Mouse (Mus musculus): Measurements from ENCODE around the gene Slc36a1. TPM values are rescaled to one million over a fixed set of nuclear protein-coding genes. Genes with fewer than 3 reads are reported as not detected.
A peak's percentile ranks its signal among the peaks of the same experiment; 100 is the strongest.

Gene Slc36a1
- total RNA-seq (2015) (24.6 and 25.4 TPM in 2 replicates), total RNA-seq (2017) (10.7 and 12.4 TPM in 2 replicates)

DNA sequence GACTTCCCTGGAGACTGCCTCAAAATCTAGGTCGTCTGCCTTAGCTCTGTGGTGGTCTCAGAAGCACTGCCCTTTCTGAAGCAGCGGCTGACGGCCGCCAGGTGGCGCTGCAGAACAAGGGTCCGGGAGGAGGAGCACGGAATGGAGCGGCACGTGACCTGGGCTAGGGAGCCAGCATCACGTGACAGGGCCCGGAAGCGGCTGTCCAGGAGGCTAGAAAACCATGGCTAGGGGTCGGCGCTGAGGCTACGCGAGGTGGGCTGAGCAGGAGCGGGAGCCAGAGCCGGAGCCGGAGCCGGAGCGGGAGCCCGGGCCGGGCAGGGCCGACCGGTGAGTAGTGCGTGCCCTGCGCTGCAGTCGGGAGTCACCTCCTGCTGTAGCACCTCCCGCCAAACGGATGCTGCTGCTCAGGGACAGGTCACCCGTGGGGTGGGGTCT lies at the start of gene Slc36a1:
Gene Slc36a1, plus strand, starts transcription at position 192 of the 438 bp plus-strand sequence.
- ATAC-seq (replicated peaks; ENCODE audit: poor library complexity) = peak; percentile 79

DNA sequence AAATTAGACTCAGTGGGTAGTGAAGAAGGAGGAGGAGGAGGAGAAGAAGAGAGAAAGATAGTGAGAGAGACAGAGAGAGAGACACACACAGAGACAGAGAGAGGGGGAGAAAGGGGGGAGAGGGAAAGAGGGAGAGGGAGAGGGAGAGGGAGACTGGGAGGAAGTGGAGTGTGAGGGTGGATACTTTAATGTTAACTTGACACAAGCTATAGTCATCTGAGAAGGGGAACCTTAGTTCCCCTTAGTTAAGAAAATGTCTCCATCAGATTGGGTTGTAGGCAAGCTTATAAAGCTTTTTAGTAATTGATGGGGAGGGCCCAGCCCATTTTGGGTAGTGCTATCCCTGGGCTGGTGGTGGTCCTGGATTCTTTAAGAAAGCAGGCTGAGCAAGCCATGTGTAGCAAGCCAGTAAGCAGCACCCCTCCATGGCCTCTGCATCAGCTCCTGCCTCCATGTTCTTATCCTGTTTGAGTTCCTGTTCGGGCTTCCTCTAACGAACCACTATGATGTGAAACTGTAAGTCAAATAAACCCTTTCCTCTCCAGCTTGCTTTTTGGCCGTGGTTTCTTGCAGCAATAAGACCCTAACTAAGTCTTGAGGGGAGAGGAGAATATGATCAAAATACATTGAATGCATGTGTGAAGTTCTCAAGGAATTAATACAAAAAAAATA lies 49.6 kb upstream of the Slc36a1 start:
- 0 out of 2 replicates have a peak, but pooled peaks have one; percentile 12 for ATAC-seq (replicated peaks; ENCODE audit: poor library complexity)

DNA sequence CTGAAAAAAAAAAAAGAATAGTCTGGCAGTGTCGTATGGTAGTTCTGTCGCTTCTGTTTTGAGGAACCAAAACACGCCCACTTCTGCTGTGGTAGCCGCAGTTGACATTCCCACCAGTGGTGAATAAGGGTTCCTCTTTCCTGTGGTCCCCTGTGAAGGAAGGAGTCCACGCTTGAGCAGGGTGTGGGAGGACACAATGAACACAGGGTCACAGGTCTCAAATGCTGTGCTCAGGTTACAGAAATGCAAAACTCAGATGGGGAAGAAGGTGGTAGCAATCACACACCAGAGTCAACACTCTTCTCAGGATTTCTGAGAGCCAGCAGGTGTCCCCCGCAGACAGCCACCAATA lies 49.1 kb upstream of the Slc36a1 start:
- ATAC-seq (replicated peaks; ENCODE audit: poor library complexity) = peak; percentile 92

DNA sequence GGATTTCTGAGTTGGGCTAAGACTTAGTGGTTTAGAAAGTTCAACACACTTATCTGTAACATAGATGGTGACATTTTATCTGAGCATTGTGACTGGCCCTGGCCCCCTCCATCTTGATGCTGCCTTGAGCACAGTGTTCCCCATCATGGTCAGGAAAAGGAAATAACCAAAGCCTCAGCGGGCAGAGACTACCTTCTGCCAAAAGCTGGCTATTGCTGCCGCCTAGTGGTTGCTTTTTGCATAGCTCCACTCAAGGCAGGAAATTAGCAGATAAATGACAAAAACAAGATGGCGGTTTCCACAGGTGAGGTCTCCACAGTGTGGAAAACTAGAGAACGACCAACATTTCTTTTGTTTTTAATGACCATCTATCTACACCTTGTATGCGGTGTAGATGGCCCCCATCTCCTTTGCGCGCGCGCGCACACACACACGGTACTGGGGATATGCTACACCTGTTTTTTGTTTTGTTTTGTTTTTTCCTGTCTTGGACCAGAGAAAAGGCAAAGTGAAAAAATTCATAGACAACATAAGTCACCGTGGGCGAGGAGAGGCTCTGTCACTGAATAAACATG lies 45.3 kb upstream of the Slc36a1 start:
- ATAC-seq (replicated peaks; ENCODE audit: poor library complexity) = peak; percentile 63

DNA sequence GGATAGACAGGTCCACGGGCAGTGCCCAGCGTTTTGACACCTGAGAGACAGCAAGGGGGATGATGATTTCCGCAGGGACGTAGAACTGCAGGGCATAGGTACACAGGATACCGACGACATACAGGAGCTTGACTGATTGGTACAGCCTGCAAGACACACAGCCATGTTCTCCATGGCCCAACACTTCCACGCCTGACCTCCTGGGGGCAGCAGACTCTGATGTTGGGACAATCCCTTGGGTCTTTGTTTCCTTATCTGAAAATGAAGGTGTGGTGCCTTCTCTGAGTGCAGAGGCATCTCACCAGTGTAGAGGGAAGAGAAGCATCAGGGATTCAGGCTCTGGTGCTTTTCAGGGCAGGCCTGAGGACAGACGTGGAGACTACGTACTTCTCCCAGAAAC lies 41.5 kb upstream of the Slc36a1 start:
- peak; percentile 79 for ATAC-seq (replicated peaks; ENCODE audit: poor library complexity)

DNA sequence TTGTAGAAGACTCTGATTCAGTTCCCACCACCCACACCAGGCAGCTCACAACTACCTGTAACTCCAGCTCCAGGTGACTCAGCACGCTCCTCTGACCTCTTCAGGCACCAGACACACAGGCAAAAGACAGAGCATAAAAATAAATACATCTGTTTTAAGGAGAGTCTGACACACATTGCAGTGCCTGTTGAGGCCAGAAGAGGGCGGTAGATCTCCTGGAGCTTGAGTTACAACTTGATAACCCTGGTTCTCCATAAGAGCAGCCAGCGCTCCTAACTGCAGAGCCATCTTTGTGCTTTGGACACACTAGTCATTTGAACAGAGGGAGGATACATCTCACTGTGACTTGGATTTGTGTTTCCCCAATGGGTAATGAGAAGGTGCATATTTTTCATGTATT lies 39.4 kb upstream of the Slc36a1 start:
- ATAC-seq (replicated peaks; ENCODE audit: poor library complexity) = peak; percentile 81

DNA sequence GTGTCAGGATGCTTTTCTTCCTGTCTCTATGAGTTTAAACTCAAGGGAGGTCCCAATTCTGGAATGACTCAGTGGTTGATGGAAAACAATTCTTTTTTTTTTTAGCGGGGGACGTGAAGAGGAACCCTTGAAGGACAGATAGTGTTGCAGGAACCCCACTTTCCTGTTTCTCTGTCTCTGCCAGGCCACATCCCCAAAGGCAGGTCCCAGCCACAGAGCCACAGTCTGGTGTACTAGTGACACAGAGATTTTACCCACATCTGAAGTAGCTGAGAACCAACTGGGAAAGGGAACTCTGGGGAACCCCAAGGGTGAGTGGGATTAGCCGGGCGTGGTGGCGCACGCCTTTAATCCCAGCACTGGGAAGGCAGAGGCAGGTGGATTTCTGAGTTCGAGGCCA lies 38.4 kb upstream of the Slc36a1 start:
- ATAC-seq (replicated peaks; ENCODE audit: poor library complexity) = peak; percentile 65

DNA sequence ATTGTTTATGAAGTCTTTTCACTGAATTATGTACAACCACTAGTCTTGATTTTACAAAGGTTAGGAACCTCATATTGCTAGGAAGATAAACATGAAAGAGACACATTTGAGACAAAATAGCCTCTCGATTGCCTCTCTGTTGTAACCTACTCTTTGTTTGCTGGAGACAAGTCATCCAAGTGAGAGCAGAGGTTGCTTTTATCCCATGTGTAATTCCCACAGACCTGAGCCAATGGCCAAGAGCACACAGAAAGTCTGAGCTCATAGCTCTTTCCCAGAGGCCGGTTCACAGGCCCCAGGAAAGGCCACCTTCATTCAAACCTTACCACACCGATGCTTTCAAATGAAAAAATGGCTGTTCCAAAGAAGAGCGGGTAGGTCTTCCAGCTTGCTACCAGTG lies 35.6 kb upstream of the Slc36a1 start:
- no peak for ATAC-seq (replicated peaks; ENCODE audit: poor library complexity)

DNA sequence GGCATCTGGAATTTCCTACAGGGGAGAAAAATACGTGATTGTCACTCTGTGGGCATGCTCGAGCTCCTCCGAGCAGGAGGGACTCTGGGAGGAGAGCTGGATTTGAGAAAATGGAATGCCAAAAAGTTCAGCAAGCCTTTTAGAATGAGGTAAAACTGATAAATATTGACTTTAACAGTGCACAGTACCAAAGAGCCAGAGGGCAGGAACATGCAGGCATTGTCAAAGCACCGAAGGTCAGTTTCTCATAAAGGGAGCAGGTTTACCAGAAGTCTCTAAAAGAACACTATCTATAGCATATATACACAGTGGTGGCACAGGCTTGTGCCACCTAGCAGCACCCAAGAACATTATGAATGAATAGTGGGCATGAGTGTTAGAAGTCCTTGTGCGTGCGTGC lies 35.2 kb upstream of the Slc36a1 start:
- no peak for ATAC-seq (replicated peaks; ENCODE audit: poor library complexity)

DNA sequence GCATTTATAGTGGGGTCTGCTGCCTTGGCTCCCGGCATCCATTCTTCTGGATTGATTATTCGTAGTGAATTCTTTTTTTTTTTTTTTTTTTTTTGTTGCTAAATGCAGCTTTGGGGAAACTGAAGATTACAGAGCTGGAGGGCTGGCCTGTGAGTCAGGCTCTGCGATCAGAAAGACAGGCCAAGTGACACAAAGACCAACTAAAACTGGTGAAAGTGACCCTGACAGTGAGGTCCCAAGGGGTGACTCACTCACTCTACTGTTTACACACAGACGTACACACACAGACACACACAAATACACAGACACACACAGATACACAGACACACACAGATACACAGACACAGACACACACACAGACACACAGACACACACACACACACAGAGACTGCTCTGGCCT lies 33.6 kb upstream of the Slc36a1 start:
- ATAC-seq (replicated peaks; ENCODE audit: poor library complexity) = no peak

DNA sequence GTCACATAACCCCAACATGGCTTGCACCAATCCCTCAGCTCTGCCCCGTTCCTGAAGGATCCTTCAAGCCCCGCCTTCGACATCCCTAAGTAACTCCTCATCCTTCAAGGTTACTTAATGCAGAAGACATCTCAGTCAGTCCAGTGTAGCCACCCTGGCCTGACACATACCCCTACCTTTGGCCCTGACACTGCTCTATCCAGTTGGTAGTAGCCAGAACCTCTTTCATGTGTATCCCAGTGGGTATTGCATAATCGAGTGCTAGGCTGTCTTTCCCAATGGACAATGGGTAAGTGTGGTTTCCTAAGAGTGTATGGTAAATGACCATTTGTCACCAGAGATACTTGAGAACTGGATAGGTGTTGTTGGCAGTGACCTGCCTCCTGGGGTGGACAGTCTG lies 25.3 kb upstream of the Slc36a1 start:
- no peak for ATAC-seq (replicated peaks; ENCODE audit: poor library complexity)

DNA sequence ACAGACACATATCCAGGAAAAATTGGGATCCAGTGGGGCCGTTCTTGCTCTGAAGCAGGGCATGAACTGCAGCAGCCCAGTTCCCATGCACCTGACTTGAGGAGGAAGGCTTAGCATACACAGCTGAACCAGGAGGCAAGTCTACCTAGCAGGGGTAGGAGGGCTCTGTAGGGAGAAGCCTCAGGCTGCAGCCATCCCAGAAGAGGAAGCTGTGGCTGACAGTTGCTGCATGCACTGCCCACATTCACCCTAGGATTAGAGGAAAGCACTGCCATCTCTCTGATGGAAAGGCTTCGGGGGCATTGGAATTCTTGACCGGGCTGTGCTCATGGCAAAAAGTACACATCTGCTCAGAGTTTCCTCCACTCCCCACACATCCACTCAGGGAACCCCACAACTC lies 24.3 kb upstream of the Slc36a1 start:
- peak; percentile 59 for ATAC-seq (replicated peaks; ENCODE audit: poor library complexity)

DNA sequence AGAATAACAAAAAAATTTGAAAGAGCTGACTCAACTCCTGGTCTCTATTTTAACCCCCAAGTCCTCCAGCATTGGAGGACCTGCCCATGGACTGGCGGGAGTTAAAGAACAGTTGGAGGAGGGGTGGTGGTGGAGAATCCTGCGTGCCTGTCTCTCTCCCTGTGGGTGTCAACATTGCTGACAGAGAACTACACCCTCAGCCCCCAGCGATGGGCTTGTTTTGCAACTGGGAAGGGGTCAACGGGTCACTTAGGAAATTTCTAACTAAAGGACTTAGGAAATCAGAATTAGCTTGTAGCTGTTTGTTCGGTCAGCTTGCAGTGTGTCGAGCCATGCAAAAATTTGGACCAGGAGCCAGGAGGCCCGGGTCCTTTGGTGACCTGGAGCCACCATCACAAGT lies 21.0 kb upstream of the Slc36a1 start:
- no peak for ATAC-seq (replicated peaks; ENCODE audit: poor library complexity)

DNA sequence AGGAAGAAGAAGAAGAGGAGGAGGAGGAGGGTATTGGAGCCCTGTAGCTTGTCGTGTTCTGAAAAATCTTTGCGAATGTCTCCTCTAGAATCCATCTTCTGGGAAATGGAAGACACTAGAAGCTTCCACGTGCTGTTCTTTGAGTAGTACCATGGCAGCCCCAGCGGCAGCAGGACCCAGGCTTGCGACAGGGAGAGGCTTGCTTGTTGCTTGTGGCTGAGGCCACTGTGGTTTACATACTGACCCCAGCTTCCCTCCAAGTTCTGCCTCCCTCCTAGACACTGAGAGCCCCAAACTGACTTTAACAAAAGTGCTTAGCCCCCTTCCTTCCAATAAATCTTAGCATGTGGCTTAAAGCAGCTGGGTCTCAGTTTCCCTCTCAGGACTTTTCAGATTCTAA lies 19.9 kb upstream of the Slc36a1 start:
- ATAC-seq (replicated peaks; ENCODE audit: poor library complexity) = peak; percentile 59

DNA sequence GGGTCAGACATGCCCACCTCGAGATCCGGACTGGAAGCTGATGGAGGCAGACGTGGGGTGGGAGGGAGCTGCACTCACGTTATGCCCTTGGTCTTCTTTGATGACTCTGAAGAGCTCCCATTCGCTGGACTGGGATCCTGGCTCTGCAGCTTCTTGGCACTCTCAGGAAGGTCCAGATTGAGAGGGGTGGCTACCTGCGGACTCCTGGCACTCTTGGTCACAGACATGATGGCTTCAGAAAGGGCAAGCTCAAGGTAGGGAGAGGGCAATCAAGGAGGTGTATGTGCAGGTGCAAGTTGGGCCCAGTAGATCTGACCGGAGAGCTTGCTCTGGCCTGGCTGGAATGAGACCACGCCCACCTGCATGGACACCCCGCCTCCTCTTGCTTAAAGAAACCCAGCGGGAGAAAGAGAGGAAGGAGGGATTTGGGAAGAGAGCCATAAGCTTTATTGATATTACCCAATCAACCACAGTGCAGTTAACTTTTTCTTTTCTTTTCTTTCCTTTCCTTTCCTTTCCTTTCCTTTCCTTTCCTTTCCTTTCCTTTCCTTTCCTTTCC lies 19.3 kb upstream of the Slc36a1 start, which contains the start of gene Slc36a2:
Gene Slc36a2, minus strand, starts transcription at position 345 of the 559 bp plus-strand sequence.
- peak; percentile 53 for ATAC-seq (replicated peaks; ENCODE audit: poor library complexity)

DNA sequence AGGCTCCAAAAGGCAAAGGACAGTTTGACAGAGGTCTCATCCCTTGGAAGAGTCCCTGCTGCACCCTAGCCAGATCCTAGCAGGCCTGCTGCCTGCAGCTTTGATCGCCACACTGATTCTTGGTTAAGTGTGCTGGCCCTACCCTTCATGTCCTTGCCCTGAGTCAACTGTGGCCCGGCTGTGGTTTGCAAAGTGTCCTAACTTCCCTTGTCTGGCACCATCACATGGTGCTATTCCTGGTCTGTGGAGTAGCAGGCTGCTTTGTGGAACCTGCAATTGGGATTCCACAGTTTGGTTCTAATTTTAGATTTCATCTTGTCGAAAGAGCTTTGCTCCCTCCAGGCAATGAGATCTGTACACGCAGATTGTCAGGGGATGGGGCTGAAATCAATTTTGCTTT lies 16.9 kb upstream of the Slc36a1 start:
- peak; percentile 63 for ATAC-seq (replicated peaks; ENCODE audit: poor library complexity)

DNA sequence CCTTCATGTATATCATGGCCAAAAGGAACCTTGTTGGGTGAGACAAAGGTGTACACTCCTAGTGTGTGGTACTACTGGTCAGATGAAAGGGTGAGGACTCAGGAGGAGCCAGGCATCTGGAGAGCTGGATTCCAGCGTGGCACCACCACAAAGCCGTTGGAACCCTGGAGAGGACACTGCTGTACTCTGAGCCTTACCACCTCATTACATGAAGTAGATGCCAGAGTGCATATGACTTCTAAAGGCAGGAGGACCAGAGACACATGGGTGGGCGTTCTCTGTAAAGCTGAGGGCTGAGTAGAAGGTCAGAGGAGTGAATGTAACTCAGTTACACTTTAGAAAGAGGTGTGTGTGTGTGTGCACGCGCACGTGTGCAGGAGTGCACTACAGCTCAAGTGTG lies 16.4 kb upstream of the Slc36a1 start:
- no peak for ATAC-seq (replicated peaks; ENCODE audit: poor library complexity)

DNA sequence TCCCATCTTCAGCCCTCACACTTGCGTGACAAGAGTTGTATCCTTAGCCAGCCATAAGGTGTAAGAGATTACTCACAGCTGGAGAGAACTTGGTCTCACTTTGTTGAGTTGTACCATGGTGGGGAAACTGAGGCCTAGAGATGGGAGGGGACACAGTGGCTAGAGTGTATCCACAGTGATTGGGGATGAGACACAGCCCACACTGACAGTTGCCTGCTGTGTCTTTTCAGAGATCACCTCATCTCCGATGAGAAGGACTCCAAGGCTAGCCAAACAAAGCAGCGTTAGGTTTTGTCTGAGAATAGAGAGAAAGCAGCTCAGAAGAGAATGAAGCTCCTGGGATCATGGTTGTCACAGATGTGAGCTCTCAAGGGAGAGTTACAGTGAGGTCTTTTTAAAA lies 13.9 kb upstream of the Slc36a1 start:
- ATAC-seq (replicated peaks; ENCODE audit: poor library complexity) = no peak

DNA sequence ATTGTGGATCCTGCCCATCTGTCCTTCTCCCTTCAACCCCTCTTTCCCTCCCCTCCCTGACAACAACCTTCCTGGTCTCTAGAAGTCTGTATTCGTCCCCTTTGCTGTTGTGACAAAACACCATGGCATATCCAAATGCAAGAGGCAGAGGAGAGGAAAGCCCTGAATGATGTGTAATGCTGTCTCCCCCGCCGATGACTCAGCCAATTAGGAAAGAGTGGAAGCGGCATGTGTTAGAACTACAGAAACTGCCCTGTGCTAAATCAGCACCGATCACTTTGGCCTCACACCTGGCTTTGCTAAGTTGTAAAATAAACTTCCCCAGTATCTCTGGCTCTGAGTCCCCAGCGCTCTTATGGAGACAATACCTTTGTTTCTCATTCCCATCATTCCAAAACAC lies 7.1 kb upstream of the Slc36a1 start:
- peak; percentile 45; the same call in 1 of the 2 replicates for ATAC-seq (replicated peaks; ENCODE audit: poor library complexity)

DNA sequence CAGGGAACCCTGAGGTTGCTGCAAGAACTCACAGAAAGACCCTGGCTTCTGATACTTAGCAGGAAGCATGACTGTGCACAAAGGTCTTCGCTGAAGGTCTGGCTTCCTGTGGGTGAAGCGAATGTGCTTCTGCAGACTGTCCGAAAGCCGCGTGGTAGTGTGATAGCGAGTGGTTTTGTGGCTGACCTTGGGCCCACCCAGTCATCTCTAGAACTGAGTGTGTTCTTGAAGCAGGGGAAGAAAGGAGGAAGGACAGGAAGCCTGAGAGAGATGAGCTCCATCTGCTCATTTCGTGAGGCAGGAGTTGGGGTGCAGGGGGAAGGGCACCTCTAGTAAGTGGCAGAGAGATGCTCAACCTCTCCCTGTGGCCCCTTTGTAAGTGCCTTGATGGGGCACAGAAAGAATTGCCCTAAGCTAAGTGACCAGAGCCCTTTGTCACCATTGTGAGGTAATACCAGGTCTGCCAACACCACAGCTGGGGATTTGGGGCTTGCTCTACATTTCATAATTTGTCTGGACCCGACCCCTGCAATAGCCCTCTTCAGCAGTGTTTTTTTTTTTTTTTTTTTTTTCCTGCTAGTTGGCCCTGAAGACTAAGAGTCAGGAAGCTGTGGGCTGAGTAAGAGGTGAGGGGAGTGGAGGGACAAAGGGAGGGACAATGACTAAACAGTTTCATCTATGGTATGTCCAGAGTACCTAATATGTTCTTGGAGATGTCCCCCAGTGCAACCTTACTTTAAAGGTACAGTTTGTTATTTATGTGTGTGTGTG lies 6.2 kb upstream of the Slc36a1 start:
- ATAC-seq (replicated peaks; ENCODE audit: poor library complexity) = peak; percentile 74

DNA sequence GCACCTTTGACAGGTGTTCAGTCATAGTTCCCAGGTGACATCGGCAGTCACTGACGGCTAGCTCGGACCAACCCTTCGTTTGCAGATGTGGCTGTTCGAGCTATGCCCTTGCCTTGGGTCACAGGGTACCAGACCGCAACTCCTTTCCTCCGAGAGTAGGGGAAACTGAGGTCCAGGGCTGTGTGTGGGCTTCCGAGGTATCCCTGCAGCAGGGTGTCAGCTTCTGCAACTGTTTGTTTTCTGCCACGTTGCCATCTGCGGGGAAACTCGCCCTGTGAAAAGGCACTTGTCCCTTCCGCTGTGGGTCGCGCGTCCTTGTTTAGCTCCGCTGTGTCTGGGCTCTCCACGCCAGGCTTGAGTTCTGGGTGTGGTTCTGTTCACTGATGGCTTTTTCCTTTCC lies 452 bp downstream of the Slc36a1 start:
- no peak for ATAC-seq (replicated peaks; ENCODE audit: poor library complexity)
